Mouse (Mus musculus) embryonic facial prominence, embryonic 13.5 days (tissue): ENCODE measurements around the gene Hypk. TPM values are rescaled to one million over a fixed set of nuclear protein-coding genes. Genes with fewer than 3 reads are reported as not detected.
A peak's percentile ranks its signal among the peaks of the same experiment; 100 is the strongest.

Source experiments
- ATAC-seq: fragments of 200-750 bp; cut with Nextera tagmentation; 2 replicates; pipeline ENCODE4 v1.8.0; 2017; ENCODE audit warnings: low read depth; ENCODE audit not compliant: insufficient number of reproducible peaks, insufficient read depth, low FRiP score, low TSS enrichment
- H3K27ac ChIP-seq: fragments of 300-500 bp; sonication (generic); 2 replicates; pipeline ENCODE4 v1.5.1; 2015; ENCODE audit warnings: moderate library complexity, mild to moderate bottlenecking, inconsistent platforms
- H3K27me3 ChIP-seq: fragments of 300-500 bp; sonication (generic); 2 replicates; pipeline ENCODE4 v1.6.1; 2015; ENCODE audit warnings: mild to moderate bottlenecking, inconsistent platforms
- H3K36me3 ChIP-seq: fragments of 300-500 bp; sonication (generic); 2 replicates; pipeline ENCODE4 v1.6.1; 2015; ENCODE audit warnings: mild to moderate bottlenecking, inconsistent platforms
- H3K4me1 ChIP-seq: fragments of 300-500 bp; sonication (generic); 2 replicates; pipeline ENCODE4 v1.6.1; 2015; ENCODE audit warnings: inconsistent platforms
- H3K4me2 ChIP-seq: fragments of 300-500 bp; sonication (generic); 2 replicates; pipeline ENCODE4 v1.6.1; 2015; ENCODE audit warnings: moderate library complexity, mild to moderate bottlenecking, inconsistent platforms
- H3K4me3 ChIP-seq: fragments of 300-500 bp; sonication (generic); 2 replicates; pipeline ENCODE4 v1.5.1; 2015; ENCODE audit warnings: mild to moderate bottlenecking, inconsistent platforms
- H3K9ac ChIP-seq: fragments of 300-500 bp; sonication (generic); 2 replicates; pipeline ENCODE4 v1.6.1; 2015; ENCODE audit warnings: mild to moderate bottlenecking, inconsistent platforms
- H3K9me3 ChIP-seq: fragments of 300-500 bp; sonication (generic); 2 replicates; pipeline ENCODE4 v1.6.1; 2016; ENCODE audit warnings: inconsistent platforms
- WGBS: fragments of 180-500 bp; shearing (Covaris S2); methylation state at CpG from one replicate; pipeline ENCODE4 v1.1.7; 2015; ENCODE audit warnings: mixed read lengths; 5-methylcytosine and 5-hydroxymethylcytosine counted together
- polyA plus RNA-seq: library from polyadenylated mRNA; unstranded; fragments of >200 nt; fragmentation: Nextera tagmentation; extraction: Ambion mirVana; gene quantifications from 2 replicates; pipeline ENCODE4 v1.2.1, GENCODE M21; 2015

The Hypk gene
- polyA plus RNA-seq = 129 and 139 TPM in 2 replicates

DNA sequence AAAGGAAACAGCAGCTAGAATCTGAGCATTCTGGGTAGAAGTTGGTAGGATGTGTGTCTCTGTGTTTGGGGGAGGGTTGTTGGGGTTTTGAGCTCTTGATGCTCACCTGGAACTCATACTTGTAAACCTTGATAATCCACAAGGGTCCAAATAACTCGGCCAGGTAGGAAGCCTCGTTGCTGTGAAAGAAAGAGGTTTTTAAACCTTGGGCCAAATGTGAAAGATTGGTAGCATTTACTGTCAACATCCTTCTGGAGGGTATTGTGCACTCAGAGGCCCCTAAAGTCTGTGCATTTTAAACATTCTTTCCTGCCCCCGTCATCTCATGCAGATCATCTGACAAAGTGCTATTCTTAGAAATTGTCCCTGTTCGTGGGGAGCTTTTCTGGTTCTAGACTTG lies at the start of gene Hypk:
TSS of gene Hypk (plus strand) at position 301 of the 400 bp plus-strand sequence.
- Histone ChIP-seq H3K36me3 (peaks cover 34% of the 10 kb centered on the region), H3K9me3 (no peaks in the 10 kb centered on the region), H3K4me2 (no peak within 1 kb of the TSS), H3K4me1 (peaks cover 31% of the 10 kb centered on the region), H3K27ac (no peak within 1 kb of the TSS), H3K9ac (no peak within 1 kb of the TSS), H3K27me3 (no peaks in the 10 kb centered on the region), H3K4me3 (no peak within 1 kb of the TSS)
- ATAC-seq = no peak
- WGBS = 76% methylated on average over 4 of the region's 4 CpGs

DNA sequence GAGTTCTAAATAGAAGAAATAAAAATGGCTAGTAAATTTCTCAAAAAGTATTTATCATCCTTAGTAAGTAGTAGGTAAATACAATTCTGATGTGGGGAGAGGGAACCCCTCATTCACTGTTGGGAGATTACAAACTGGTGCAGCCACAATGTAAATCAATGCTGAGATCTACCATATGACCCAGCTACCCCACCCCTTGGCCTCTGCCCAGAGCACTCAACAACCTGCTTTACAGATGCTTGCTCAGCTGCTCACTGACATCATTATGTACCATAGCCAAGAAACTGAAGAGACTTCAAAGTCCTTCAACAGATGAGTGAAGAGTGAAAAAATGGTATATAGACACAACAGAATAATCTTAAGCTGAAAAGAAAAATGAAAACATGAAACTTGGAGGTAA lies 49.8 kb upstream of the Hypk start:
- H3K9me3 ChIP-seq = no peaks in the 10 kb centered on the region
- no peaks in the 10 kb centered on the region for H3K4me1 ChIP-seq
- no peaks in the 10 kb centered on the region for H3K27me3 ChIP-seq
- H3K4me2 ChIP-seq = no peak overlapping the region
- no peak overlapping the region for H3K4me3 ChIP-seq
- no peak overlapping the region for H3K27ac ChIP-seq
- H3K36me3 ChIP-seq = no peaks in the 10 kb centered on the region
- no peak overlapping the region for H3K9ac ChIP-seq
- no peak for ATAC-seq

DNA sequence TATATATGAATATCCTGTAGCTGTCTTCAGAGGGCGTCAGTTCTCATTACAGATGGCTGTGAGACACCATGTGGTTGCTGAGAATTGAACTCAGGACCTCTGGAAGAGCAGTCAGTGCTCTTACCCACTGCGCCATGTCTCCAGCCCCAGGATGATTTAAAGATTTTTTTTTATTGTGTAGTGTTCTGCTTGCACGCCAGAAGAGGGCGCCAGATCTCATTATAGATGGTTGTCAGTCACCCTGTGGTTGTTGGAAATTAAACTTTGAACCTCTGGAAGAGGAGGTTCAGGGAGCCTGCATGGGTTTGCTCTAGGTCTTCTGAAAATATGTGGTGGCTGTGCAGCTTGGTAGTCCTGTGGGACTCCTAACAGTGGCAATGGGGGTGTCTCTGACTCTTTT lies 44.9 kb upstream of the Hypk start:
- WGBS = 29% methylated on average over 4 of the region's 4 CpGs
- no peak for ATAC-seq
- H3K9ac ChIP-seq = no peak overlapping the region

DNA sequence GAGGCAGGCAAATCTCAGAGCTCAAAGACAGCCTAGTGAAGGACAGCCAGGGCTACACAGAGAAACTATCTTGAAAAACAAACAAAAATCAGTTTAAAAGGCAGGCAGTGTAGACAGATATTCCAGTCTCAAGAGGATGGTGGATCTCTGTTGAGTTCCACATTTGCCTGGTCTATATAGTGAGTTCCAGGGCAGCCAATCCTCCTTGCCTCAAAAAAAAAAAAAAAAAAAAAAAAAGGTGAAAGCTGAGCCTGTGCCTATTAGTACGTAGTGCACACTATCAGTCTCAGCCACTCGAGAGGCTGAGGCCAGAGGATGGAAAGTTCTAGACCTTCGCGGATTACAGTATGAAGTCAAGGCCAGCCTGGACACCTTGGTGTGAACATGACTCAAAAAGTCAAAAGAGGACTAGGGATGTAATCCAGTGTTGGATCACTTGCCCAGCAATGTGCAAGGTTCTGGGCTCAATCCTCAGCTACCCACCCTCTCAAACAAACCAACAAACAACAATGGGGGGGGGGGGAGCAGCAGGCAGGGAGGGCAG lies 40.2 kb upstream of the Hypk start:
- Histone ChIP-seq H3K4me2 (peak overlapping the region; percentile 68), H3K9me3 (no peaks in the 10 kb centered on the region), H3K27ac (peak overlapping the region; percentile 95), H3K4me1 (peaks cover 21% of the 10 kb centered on the region), H3K27me3 (no peaks in the 10 kb centered on the region), H3K9ac (peak overlapping the region; percentile 98), H3K4me3 (peak overlapping the region; percentile 73), H3K36me3 (peaks cover 10% of the 10 kb centered on the region)
- 12% methylated on average over 4 of the region's 4 CpGs for WGBS
- 0 out of 2 replicates have a peak, but pooled peaks have one; percentile 0 for ATAC-seq

More for the DNA sequence above, 44.9 kb upstream of the Hypk start:
- Histone ChIP-seq H3K27ac (no peak overlapping the region), H3K27me3 (no peaks in the 10 kb centered on the region), H3K4me1 (no peaks in the 10 kb centered on the region; the same call in 1 of the 2 replicates), H3K9me3 (no peaks in the 10 kb centered on the region), H3K4me2 (no peak overlapping the region), H3K4me3 (no peak overlapping the region), H3K36me3 (no peaks in the 10 kb centered on the region)

DNA sequence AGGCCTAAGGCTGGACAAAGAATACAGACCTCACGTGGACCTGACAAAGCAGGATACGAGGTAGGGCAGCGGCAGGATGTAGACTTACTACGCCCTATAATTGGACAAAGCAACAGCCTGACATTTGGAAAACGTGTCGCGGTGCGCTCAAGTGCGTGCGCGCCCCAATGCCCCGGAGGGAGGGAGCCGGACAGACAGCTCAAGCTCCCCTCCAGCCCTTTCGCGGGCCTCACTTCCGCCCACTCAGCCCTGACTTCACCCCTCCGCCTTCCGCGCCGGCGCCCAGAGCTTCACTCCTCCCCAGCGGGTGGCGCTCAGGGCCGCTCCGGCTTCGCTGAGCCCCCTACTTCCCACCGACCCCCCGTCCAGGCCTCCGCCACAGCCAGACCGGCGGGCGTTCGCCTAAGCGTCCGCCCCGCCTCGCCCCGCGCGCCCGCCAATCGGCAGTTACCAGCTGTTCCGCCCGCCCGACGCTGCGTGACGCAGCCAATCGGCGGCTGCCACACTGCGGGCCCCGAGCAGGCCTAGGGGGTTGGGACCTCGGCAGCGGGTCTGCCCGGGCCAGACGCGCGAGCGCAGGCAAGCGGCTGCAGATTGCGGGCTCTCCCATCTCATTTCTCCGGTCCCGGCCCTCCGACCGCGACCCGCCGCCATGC lies 39.6 kb upstream of the Hypk start, which contains the start of the genes Pdia3 and Catsper2:
TSS of gene Pdia3 (plus strand) at position 389 of the 656 bp plus-strand sequence.
TSS of gene Catsper2 (minus strand) at position 406 of the 656 bp plus-strand sequence.
- Histone ChIP-seq H3K4me1 (peaks cover 21% of the 10 kb centered on the region), H3K4me3 (peak within 1 kb of the TSS; percentile 73), H3K4me2 (peak within 1 kb of the TSS; percentile 68), H3K27me3 (no peaks in the 10 kb centered on the region), H3K27ac (peak within 1 kb of the TSS; percentile 95), H3K9me3 (no peaks in the 10 kb centered on the region), H3K36me3 (peaks cover 16% of the 10 kb centered on the region), H3K9ac (peak within 1 kb of the TSS; percentile 98)
- under 1% methylated on average over 65 of the region's 68 CpGs for WGBS
- ATAC-seq = peak; percentile 100

DNA sequence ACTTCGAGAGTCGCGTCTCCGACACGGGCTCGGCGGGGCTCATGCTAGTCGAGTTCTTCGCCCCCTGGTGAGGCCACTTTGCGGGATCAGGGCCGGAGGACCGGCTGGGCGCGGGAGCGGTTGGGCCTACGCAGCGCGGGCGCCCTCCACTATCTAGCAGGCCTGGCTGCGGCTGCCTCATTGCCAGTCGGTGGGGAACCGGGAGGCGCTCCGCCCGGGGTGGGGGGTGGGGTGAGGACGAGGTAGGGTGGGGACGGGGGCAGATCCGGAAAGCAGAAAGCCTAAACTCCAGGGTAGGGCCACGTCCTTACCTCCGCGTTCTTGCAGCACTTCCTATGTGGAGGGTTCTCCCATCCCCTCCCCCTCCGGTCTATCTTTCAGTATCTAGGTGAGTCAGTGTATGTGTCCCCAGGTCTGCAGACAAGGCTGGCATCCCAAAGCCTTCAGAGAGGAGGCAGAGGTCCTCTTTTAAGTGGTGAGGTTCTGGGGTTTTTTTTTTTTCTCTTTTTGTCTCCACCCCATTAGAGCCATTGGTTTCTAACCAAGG lies 38.9 kb upstream of the Hypk start:
- Histone ChIP-seq H3K36me3 (peaks cover 21% of the 10 kb centered on the region), H3K4me3 (peak overlapping the region; percentile 73), H3K27me3 (no peaks in the 10 kb centered on the region), H3K4me1 (peaks cover 24% of the 10 kb centered on the region), H3K9me3 (no peaks in the 10 kb centered on the region), H3K4me2 (peak overlapping the region; percentile 68), H3K9ac (peak overlapping the region; percentile 98), H3K27ac (peak overlapping the region; percentile 95)
- peak; percentile 50 for ATAC-seq
- WGBS = under 1% methylated on average over 32 of the region's 32 CpGs

DNA sequence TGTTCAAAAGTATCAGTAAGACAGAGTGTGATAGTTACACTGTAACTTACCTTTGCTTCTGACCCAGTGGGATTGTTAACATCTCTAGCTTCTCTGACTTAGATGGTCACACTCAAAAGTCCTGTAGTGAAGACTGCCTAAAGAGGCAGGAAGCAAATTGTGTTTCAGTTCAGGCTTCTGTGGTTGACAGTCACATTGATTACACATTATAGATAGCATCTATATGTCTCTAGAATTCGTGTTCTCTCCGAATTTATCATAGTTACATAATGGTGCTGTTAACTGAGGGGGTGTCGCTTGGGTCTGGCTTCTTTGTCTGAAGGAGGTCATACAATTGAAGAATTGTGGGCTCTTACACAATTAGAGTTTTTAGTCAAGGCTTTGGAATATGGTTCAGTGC lies 38.0 kb upstream of the Hypk start:
- peaks cover 26% of the 10 kb centered on the region for H3K36me3 ChIP-seq
- peaks cover 24% of the 10 kb centered on the region for H3K4me1 ChIP-seq
- no peaks in the 10 kb centered on the region for H3K27me3 ChIP-seq
- peak overlapping the region; percentile 62 for H3K9ac ChIP-seq
- no peaks in the 10 kb centered on the region for H3K9me3 ChIP-seq
- peak overlapping the region; percentile 73 for H3K4me3 ChIP-seq
- H3K4me2 ChIP-seq = peak overlapping the region; percentile 68
- H3K27ac ChIP-seq = no peak overlapping the region
- 57% methylated on average over 3 of the region's 3 CpGs for WGBS
- no peak for ATAC-seq

DNA sequence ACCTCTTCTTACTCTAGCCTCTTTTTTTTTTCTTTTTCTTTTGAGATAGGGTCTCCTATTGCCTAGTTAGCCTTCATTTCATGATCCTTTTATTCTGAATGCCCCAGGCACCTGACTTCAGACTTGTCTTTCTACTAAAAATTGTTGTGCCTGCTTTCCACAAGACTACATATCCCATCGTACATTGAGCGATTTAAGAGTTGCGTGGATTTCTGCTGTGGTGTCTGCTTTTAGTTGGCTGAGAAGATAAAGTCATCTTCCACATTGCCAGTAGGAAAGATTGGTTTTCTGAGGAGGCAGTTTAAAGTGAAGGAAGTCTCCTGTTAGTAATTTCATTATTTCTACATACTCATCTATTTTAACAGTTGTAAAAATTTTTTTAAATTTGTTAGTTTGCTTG lies 37.5 kb upstream of the Hypk start:
- H3K9me3 ChIP-seq = no peaks in the 10 kb centered on the region
- ATAC-seq = no peak
- peaks cover 24% of the 10 kb centered on the region for H3K4me1 ChIP-seq
- peak overlapping the region; percentile 68 for H3K4me2 ChIP-seq
- H3K36me3 ChIP-seq = peaks cover 30% of the 10 kb centered on the region
- WGBS = 73% methylated on average over 3 of the region's 3 CpGs
- H3K9ac ChIP-seq = peak overlapping the region; percentile 62
- no peak overlapping the region for H3K27ac ChIP-seq
- H3K27me3 ChIP-seq = no peaks in the 10 kb centered on the region
- H3K4me3 ChIP-seq = peak overlapping the region; percentile 73

DNA sequence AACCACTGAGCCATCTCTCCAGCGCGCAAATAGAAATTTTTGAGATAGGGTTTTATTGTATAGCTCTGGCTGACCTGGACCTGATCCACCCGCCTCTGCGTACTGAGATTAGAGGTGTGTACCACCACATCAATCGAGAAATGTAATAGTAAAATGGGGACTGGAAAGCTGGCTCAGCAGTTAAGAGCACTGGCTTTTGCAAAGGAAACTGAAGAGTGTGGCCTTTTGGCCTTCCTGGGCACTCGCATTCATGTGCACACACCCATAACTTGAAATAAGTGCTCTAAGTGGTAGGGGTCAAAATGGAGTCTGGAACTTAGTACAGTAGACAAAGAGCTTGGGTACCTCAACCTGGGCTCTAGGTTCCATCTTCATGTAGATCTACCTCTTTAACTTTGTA lies 36.7 kb upstream of the Hypk start:
- H3K27me3 ChIP-seq = no peaks in the 10 kb centered on the region
- H3K9me3 ChIP-seq = no peaks in the 10 kb centered on the region
- H3K4me1 ChIP-seq = peaks cover 24% of the 10 kb centered on the region
- peaks cover 35% of the 10 kb centered on the region for H3K36me3 ChIP-seq
- H3K4me3 ChIP-seq = peak overlapping the region; percentile 73; the same call in 1 of the 2 replicates
- H3K9ac ChIP-seq = no peak overlapping the region
- peak overlapping the region; percentile 68 for H3K4me2 ChIP-seq
- H3K27ac ChIP-seq = no peak overlapping the region
- ATAC-seq = no peak
- WGBS = 92% methylated on average over 6 of the region's 6 CpGs

DNA sequence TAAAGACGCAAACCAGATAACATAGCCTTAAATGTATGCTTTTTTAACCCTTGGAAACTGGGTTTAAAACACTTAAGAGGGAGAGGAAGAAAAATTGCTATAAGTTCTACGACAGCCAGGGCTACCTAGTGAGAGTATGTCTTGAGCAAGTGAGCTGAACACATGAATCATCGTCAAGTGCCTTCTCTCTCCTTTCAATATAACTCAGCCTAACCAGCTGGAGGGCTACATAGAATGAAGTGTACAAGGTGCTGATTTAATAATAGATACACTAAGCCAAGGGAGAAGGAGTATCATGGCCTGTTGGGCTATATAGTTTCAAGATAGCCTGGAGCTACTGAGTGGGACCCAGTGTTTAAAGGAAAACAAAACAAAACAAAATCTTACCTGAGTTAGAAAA lies 34.6 kb upstream of the Hypk start:
- no peak for ATAC-seq
- H3K4me2 ChIP-seq = no peak overlapping the region
- peaks cover 54% of the 10 kb centered on the region for H3K36me3 ChIP-seq
- H3K9ac ChIP-seq = no peak overlapping the region
- H3K4me3 ChIP-seq = no peak overlapping the region
- no peaks in the 10 kb centered on the region for H3K9me3 ChIP-seq
- WGBS = 92% methylated on average over 3 of the region's 3 CpGs
- peaks cover 24% of the 10 kb centered on the region for H3K4me1 ChIP-seq
- no peaks in the 10 kb centered on the region for H3K27me3 ChIP-seq
- H3K27ac ChIP-seq = no peak overlapping the region

DNA sequence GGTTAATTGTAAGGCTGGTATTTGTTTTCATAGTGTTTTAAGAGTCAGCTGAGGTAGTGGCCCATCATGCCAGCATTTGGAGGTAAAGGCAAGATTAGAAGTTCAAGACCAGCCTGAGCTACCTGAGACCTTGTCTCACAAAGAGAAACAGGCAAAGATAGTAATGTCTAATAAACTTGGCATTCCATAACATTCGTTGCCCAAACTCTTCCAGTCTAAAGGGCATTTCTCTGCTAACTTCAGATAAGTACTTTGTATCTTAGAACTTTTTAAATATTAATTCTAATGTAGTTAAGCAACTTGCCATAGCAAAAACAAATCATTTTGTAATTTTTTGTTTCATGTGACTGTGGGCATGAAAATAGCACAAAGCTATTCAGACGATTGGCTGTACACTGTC lies 29.9 kb upstream of the Hypk start:
- Histone ChIP-seq H3K27me3 (no peaks in the 10 kb centered on the region), H3K9ac (no peak overlapping the region), H3K9me3 (no peaks in the 10 kb centered on the region), H3K4me1 (0 out of 2 replicates have a peak, but pooled peaks cover 3% of the 10 kb centered on the region), H3K4me2 (no peak overlapping the region), H3K36me3 (peaks cover 87% of the 10 kb centered on the region), H3K27ac (no peak overlapping the region), H3K4me3 (no peak overlapping the region)
- no peak for ATAC-seq
- 92% methylated on average over 2 of the region's 2 CpGs for WGBS

DNA sequence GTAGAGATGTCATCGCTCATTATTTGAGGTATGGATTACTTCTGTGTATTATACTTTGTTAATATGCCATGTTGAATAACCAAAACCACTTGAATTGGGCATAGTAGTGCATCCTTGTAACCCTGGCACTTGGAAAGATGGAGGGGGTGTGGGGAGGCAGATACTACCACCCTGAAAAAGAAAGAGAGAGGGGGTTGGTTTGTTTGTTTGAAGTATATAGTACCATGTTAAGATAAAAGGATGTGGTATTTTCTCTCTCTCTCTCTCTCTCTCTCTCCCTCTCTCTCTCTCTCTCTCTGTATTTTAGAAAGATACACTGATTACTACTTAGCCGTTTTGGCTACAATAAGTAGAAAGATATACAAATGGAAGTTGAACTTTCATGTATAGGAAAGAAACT lies 27.2 kb upstream of the Hypk start:
- peaks cover 96% of the 10 kb centered on the region for H3K36me3 ChIP-seq
- no peak for ATAC-seq
- 88% methylated on average over 2 of the region's 2 CpGs for WGBS
- no peaks in the 10 kb centered on the region for H3K4me1 ChIP-seq
- H3K9me3 ChIP-seq = no peaks in the 10 kb centered on the region
- no peak overlapping the region for H3K4me3 ChIP-seq
- no peak overlapping the region for H3K27ac ChIP-seq
- H3K4me2 ChIP-seq = no peak overlapping the region
- H3K27me3 ChIP-seq = no peaks in the 10 kb centered on the region
- H3K9ac ChIP-seq = no peak overlapping the region
